Mouse (Mus musculus): ENCODE measurements around the gene Adam15.

The Adam15 gene

DNA sequence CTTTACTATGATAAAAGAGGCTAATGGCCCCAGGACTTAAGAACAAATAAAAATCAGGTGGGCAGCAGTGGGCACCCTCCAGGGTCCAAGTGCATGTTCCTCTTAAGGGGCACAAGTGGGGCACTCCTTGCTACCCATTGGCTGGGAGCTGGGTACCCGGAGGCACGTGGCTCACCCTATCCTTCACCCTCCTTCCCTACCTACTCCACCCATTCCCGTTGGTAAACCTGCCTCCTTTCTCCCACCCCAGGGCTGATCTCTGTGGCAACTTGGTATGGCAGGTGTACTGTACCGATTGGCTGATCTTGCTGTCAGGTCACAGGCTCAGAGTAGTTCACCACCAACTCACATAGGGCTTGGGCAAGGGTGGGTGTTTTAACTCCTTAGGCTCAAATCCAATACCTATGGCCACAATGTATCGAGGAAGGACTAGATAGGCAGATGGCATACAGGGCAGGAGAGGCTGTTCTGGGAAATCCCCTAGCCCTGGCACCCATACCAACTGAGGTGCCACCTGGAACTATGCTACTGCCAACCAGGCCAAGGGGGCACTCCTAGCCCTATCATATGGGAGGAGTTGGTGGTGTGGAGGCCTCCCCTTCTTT lies 34.0 kb upstream of the Adam15 start:
- no peak for DNase-seq (ENCODE audit: low read depth, low spot score)

DNA sequence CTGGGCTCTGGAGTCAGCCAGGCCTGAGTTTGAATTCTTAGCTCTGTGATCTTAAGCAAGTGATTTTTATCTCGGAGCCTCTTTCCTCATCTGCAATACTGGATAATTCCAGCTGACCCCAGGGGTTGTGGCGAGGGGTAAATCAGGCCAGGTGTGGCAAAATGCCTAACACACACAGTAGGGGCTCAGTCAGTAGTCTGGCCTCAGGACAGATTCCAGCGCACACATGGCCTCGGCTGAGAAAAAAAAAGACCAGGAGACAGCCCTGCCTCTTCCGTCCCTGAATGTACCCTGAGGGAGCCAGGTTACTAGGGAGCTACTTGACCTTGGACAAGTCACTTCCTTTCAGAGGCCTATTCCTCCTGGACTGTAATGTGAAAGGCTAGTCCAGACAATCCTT lies 33.2 kb upstream of the Adam15 start:
- DNase-seq (ENCODE audit: low read depth, low spot score): peak; percentile 89

DNA sequence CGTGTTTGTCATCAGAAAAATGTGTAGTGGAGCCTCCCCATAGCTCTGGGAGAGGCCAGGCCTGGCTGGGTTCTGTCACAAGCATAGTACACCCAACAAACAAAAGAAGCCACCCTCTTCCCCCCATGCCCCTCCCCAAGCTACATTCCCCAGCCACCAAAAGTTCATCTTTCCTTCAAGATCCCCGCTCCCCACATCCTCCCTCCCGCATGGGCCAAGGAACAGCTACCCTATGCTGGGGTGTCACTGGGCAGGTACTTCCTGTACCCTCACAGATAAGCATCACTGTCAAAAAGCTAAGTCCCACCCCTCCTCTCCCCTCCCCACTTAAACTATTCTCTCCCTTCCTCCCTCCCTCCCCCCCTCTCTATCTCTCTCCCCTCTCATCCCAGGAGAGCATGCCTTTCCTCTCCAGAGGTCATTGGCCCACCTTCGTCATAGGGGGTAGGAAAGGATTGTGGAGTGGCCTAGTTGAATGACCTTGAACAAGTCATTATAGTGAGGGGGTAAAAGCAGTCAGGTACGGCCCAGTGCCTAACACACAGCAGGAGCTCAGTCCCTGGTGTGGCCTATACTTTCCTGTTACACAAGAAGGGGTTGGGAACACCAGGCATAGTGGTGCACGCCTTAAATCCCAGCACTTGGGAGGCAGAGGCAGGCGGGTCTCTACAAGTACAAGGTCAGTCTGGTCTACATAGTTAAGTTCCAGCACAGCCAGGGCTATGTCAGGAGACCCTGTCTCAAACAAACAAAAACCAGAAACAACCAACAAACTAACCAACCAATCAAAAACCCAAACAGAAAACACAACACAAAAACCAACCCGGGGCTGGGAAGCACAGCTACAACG lies 32.5 kb upstream of the Adam15 start:
- peak; percentile 97 for DNase-seq (ENCODE audit: low read depth, low spot score)

DNA sequence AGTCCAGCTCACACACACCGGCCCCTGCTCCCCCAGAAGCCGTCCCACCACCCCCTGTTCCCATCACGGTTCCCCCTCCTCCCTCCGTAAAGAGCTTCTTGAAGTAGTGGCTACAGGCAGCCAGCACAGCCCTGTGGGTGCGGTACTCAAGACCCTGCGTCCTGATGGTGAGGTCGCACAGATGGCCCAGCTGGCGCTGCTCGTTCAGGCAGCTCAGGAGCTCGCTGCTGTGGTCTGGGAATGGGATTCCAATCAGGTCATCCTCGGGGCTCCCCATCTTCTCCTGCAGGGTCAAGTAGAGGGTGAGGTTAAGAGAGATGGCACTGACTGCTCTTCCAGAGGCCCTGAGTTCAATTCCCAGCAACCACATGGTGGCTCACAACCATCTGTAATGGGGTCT lies 31.4 kb upstream of the Adam15 start:
- DNase-seq (ENCODE audit: low read depth, low spot score): no peak

DNA sequence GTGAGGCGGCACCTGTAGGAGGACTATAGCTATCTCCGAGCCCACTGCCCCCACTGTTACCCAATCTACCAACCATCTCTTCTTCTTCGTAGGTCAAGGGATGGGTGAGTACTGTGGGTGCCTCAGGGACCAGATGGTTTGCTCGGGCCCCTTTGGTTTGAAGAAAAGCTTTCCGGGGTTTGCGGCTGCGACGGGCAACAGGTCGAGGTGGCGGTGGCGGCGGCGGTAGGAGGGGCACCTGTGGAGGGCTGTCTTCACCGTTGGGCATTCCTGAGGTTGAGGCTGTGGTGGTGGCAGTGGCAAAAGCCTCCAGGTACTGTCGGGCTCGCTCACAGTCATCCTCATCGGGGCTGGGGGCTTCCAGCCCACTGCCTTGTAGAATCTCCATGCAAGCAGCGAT lies 30.9 kb upstream of the Adam15 start:
- no peak for DNase-seq (ENCODE audit: low read depth, low spot score)

DNA sequence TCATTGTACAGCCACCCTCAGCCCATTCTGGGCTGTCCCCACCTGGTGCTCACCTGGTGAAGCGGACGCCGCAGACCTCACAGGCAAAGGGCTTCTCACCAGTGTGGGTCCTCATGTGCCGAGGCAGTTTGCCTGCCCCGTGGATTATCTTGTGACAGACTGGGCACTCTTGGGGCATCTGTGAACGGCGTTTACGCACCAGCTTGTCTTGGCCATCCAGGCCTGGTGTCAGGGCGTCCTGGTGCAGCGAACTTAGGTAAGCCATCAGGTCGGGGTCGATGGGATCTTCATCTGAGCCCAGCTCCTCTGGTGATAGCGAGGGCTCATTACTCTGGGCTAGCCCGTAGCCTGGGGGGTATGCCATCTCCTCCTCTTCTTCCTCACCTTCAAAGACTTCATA lies 30.5 kb upstream of the Adam15 start:
- DNase-seq (ENCODE audit: low read depth, low spot score): no peak

DNA sequence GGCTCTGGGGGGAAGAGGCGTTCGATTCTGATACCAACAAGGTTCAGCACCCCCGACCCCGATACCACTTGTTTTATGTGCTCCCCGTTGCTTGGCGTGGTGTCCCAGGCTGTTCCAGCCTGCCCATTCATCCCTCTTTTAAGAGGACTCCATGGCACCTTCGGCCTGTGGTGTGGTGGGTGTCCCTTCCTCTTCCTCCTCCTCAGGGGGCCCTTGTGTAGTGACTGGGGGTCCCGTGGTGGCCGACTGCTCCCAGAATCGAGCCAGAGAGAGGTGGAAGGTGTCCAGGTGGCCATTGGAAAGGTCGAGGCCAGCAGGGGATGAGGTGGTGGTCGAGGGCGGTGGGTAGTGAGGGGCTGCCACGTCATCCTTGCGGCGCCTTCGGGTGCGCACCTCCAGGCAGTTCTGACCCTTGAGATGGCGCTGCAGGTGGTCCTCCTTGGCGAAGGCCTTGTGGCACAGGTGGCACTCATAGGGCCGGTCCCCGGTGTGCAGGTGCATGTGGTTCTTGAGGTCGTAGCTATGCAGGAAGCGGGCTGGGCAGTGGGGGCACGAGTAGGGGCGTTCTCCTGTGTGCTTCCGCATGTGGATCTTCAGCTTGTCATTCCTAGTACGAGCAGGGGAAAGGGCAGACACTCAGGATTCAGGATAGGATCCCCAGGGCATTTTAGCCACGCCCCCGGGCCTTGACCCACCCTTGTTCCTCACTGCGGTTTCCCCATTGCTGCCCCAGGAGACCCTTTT lies 29.8 kb upstream of the Adam15 start:
- peak; percentile 61 for DNase-seq (ENCODE audit: low read depth, low spot score)

DNA sequence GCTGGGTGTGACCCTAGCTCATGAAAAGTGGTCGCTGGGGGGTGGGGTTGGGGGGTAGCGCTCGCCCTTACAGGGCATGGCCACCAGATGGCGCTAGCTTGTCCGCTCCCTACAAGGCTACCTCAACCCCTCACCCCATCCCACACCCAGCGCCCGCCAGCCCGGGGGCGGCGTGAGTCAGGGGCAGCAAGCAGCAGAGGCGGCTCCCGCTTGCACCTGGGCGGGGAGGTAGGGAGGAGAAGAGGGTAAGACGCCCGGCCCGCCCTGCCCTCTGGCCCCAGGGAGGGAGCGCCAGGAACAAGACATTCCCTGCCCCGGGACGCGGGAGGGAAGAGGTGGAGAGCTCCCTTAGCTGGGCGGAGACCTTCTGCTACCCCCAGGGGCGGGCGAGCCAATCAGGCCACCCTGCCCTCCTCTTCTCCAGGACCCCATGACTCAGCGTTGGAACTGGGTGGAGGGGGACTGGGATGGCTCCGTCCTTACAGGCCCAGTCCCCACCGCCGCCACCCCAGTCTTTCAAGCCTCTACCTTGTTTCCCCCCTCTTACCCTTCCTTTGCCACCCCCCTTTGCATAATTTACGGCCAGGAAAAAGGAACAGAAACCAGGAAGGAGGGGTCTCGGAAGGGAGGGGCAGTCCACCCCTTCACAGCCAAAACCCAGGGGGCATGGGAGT lies 28.7 kb upstream of the Adam15 start:
- peak; percentile 96 for DNase-seq (ENCODE audit: low read depth, low spot score)

DNA sequence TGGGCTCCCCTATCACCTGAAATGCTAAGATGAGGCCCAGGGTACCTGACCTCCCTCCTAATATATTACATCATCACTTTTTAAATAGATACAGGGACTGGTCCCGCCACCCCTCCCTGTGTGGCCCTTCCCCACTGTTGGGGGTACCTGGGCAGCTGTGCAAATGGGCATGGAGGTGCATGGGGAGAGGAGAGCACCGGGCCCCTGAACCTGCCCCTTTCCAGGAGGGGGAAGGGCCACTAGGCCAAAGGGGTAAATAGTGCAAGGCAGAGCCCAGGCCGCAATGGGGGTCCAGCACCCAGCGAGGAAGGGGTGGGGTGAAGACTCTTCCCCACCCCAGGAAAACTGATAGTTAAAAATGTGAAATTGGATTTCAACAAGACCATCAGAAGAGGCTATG lies 28.0 kb upstream of the Adam15 start:
- DNase-seq (ENCODE audit: low read depth, low spot score): no peak

DNA sequence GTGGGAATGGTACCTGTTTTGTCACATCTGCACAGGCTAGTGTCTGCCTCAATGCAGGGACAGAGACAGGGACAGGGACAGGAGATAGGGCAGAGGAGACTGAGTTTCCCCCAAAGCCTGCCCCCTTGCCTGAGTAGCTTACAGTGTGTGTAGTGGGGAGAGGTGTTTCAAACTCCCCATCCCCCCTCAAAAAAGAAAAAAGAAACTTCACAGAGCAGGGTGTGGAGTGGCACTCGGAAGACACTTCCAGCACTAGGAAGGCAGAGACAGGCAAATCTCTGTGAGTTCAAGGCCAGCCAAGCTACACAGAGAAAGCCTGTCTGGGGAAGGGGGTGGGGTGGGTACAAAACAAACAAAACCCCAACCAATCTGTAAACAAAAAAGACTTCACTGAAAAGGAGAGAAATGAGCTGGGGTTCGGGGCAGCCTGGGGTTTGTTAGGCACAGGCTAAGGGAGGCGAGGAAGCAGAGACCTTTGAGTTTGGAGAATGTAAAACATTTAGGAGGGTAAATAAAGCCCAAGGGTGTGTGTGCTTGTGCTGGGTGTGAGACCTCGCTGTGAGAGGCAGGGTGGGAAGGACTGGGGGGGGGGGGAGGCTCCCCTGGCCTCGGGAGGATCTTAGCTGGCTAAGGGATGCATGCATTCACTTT lies 23.9 kb upstream of the Adam15 start:
- DNase-seq (ENCODE audit: low read depth, low spot score): peak; percentile 73

DNA sequence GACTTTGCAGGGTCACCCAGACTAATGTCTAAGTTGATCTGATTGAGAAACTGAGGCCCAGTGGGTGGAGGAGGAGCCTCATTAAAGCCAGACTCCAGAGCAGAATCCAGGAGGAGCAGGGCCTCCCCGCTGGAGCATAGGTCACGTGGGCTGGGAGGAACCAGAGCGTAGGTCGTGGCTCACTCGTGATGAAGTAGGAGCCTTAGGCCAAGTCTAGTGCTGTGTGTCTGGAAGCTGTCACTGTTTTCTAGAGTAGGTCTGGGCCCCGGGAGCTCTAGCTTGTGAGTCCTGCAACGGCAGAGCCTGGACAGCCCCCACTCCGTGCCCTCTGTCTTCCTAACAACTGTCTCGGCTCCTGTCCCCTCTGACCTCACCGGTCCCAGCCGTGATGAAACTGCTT lies 17.5 kb upstream of the Adam15 start:
- no peak for DNase-seq (ENCODE audit: low read depth, low spot score)

DNA sequence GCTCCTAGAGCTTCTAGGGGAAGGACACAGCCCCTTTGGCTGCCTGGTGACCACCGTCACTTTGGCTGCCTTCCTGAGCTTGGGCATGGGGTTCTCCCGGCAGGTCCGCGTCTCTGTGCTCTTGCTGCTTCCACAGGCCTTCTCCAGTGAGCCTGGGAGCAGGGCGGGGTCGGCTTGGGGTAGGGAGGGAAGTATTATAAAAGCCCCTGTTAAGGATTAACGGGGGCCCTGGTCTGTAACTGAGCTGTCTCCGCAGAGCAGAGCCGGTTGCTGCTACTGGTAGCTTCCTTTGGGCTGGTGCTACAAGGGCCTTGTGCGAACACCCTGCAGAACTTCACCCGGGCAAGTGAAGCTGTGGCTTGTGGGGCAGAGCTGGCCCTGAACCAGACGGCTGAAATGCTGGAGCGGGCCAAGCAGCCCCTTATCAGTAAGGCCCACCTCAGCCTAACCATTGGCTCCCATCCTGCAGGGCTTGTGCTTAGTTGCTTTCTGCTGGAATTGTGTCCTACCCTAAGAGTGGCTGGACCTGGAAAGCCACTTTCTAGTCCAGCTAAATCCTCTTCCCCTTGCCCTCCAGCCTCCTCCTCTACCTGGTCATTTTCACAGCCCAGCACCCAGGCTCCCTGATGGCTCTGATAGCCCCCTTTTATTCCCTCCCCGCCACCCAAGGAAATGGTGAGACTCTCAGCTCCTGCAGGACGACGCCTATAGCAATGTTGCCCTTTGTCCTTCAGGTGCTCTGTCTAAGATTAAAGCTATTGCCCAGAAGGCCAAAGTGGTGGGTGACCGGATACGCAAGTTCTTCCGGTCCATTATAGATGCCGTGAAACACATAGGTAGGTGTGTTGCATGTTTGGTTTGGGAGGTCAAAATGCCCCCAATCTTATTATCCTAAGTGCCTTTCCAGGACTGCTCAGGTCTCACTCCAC lies 16.0 kb upstream of the Adam15 start:
- DNase-seq (ENCODE audit: low read depth, low spot score): no peak

DNA sequence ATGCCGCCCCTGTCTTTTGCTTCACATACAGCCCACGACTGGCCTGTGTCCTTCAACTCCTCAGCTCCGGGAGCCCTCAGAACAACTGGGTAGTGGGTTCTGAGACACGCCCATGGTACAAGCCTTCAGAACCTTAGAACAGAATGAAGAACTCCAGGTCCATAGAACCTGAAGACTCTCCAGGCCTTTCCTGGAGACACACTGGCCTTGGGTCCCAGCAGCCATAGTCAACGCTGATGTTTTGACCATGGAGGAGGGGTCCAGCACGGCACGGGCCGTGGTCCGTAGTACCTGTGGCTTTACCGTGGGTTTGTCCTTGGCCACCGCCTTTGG lies 15.3 kb upstream of the Adam15 start, which contains the start of gene Dcst1:
Dcst1 (minus strand) TSS at position 101 of the 333 bp plus-strand sequence.
- no peak for DNase-seq (ENCODE audit: low read depth, low spot score)

DNA sequence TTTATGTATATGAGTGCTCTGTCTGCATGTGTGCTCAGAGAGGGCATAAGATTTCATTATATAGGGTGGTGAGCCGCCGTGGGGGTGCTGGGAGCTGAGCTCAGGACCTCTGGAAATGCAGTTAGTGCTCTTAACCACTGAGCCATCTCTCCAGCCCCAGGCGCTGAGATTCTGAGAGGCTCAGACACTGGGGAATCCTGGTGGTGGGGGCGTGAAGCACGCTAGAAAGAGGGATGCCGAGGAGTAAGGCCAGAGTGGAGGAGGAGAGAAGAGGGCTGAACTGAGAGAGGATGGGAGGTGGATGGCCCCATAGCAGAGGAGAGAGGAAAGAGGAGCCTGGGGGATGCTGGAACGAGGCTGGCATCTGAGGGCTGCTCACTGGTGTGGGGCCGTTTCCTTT lies 14.8 kb upstream of the Adam15 start:
- no peak for DNase-seq (ENCODE audit: low read depth, low spot score)

DNA sequence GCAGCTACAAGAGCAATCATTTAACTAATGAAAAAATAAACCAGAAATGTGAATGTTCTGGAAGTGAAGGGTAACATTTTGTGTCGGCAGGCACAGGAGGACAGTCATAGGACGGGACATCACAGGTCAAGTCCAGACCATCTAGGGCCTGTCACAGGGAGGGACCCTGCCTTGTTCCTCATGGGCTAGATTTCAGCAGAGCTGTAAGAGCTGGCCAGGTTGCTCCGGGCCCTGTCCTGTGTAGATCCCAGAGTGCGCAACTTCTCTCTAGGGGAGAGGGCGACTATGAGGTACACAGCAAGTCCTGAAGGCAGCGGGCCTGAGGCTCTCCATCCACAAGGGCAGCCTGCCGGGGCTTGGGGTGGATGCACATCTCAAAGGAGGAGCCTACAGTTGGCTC lies 11.9 kb upstream of the Adam15 start, which contains the start of gene Dcst2:
Dcst2 (plus strand) TSS at position 301 of the 400 bp plus-strand sequence.
- DNase-seq (ENCODE audit: low read depth, low spot score): no peak

DNA sequence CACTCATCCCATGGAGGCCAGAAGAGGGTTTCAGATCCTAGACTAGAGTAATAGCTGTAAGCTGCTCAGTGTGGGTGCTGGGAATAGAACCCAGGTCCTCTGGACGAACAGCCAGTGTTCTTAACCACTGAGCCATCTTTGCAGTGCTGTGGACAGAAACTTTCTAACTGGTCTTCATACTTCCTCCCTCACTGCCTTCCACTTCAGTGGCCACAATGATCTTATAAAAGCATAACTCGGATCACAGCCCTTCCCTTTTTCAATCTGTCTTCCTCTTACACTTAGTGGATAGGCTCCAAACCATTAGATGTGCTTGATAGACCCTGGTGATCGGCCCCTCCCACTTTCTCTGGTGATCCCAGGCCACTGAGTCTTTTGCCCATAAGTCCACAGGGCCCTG lies 10.4 kb upstream of the Adam15 start:
- DNase-seq (ENCODE audit: low read depth, low spot score): no peak

DNA sequence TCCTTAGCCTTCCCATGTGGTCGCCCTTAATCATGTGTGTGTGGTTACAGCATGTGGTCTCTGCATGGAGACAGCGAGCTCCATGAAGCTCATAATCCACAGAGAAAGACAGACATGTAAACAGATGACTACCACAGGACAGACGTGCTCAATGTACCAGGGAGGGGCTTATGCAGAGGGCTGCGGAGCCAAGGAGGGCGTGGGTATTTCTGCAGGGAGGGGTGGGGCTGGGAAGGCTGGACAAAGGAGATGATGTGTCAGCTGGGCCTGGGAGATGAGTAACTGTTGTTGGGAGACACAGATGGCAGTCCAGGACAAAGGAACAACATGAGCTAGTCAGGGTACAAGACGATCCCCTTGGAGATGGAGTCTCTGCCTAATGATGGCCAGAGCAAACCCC lies 9.8 kb upstream of the Adam15 start:
- DNase-seq (ENCODE audit: low read depth, low spot score): no peak

DNA sequence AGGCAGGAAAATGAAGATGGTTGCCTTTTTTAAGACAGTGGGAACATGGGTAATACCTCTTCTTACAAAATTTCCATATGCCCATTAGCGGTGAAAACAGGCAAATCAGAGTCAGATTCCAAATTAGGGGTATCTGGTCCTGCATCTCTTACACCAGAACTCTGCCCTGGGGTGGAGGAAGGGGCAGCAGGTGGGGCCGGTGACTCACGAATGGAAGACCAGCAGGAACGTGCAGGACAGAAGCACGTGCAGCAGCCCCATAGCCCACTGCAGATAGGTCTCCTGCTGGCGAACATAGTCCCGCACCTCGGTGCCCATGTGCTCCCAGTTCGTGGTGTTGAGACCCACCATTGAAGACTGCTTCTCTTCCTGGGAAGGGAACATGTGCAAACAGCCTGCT lies 6.2 kb upstream of the Adam15 start:
- DNase-seq (ENCODE audit: low read depth, low spot score): no peak

DNA sequence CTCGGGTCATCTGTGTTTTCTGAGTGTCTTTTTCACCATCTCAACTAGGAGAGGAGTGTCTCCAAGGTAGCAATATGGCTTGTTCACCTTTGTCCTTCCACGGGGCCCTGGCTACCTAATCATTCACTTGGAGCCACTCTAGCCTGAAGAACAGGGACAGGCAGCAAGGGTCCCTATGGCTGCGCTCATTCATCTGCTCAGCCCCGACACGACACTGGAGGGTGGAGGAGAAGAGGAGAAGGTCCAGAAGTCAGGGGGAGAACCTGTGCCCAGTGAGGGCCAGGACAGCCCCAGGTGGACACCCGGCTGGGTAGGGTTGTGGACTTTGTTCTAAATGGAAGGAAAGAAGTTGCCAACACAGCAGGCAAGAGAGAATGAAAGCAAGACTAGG lies 5.7 kb upstream of the Adam15 start:
- DNase-seq (ENCODE audit: low read depth, low spot score): no peak

DNA sequence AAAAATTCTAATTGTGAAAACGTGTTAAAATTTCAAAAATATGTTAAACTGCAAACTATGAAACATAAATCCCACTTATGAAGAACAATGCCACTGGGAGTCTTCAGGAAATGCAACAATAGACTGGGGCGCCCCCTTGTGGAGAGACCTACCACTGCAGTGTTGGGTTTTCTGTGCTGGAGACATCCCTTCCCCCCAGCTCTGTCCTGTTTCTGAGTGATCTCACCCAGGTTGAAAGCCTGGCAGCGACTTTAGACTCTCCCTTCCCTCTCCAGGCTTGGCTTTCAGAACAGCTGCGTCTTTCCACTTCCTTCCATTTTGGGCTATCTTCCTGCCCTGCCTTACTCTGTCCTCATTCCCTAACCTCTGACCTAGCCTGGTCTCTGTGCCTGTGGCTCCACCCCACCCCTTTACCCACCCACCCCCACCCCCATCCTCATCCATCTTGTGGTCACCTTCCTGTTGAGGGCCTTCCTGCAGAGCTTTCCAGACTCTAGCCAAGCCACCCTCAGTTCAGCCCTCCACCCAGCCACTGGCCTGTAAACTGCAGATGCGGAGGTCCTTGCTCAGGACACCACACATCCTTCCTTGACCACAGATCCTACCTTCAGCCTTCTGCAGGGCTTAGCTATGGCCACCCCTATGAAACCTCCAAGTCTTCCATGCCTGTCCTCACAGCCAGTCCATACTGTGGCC lies 5.2 kb upstream of the Adam15 start:
- DNase-seq (ENCODE audit: low read depth, low spot score): peak; percentile 76

Measured in ES-CJ7 (cell line).